Mouse (Mus musculus) lung, postnatal 0 days (tissue): ENCODE measurements around the gene Ffar4.

ENCODE experiments used
- CTCF ChIP-seq: IDR thresholded peaks from 2 replicates; pipeline ENCODE4 v1.5.1; 2016; ENCODE audit warnings: antibody characterized with exemption, mild to moderate bottlenecking
- EP300 ChIP-seq: IDR thresholded peaks from 2 replicates; pipeline ENCODE4 v1.6.1; 2016; ENCODE audit warnings: antibody characterized with exemption, mild to moderate bottlenecking, control low read depth

- TF ChIP-seq CTCF = no peak
- no peak for TF ChIP-seq EP300
Measured at GRCm38 (mm10) chr19:38089358-38089757, 7.5 kb upstream of the Ffar4 start.
